Mouse (Mus musculus): ENCODE measurements around the gene Mcm10. TPM values are rescaled to one million over a fixed set of nuclear protein-coding genes. Genes with fewer than 3 reads are reported as not detected.

The Mcm10 gene
- polyA plus RNA-seq, 1 experiment = 4.1 TPM

DNA sequence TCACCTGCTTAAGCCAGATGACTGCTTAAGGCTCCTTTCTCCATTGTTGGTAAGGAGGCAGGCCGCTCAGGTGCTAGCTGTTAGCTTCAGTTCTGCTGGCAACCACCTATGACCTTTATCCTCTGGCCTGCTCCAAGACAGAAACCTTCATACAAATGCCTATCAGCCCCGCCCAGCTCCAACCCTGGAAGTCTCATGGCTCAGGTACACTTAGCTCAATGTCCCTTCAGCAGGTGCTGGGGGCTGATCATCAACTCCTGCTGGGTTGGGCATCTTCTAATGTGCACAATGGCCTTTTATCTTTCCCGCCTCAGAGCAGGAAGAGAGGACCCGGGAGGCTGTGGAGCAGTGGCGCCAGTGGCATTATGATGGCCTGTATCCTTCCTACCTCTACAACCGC is 27.6 kb downstream of the Mcm10 start:
- H3K27me3 ChIP-seq (ENCODE audit: control insufficient read depth, insufficient read depth, low read length) = no peaks in the 10 kb centered on the region
- H3K27ac ChIP-seq (ENCODE audit: control insufficient read depth, insufficient read depth, low read depth, low read length) = no peak overlapping the region
- no peaks in the 10 kb centered on the region for H3K4me1 ChIP-seq (ENCODE audit: control insufficient read depth, insufficient read depth, low read length)
- H3K36me3 ChIP-seq (ENCODE audit: control insufficient read depth, insufficient read depth, low read length) = no peaks in the 10 kb centered on the region
- no peak overlapping the region for H3K4me3 ChIP-seq (ENCODE audit: control insufficient read depth, low read depth, low read length)
- TF ChIP-seq POLR2A (IDR thresholded peaks at IDR 0.05; ENCODE audit: control insufficient read depth, low read depth, low read length) (no peak), CTCF (IDR thresholded peaks at IDR 0.05; ENCODE audit: control insufficient read depth, insufficient read depth, insufficient replicate concordance, low read depth, low read length) (no peak)

DNA sequence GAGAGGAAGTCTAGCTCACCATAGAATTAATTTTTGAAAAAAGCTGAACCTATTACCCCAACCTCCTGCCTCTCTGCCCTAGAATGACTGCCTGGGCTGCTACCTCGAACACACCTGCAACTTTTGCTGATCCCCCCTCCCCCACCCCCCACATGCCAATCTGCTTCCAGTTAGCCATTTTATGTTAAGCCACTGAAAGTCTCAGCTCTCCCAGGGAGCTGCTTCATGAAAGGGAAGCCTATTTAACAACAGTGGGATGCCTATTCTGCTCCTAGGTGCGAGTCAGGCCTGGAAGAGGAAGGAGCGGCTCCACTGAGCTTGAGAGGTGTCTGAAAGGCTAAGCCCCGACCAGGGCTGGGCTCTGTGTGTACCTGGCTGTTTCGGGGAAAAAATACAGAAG is 28.6 kb downstream of the Mcm10 start:
- Histone ChIP-seq H3K4me3 (ENCODE audit: control insufficient read depth, low read depth, low read length) (no peak overlapping the region), H3K27ac (ENCODE audit: control insufficient read depth, insufficient read depth, low read depth, low read length) (no peak overlapping the region)
- no peak for TF ChIP-seq POLR2A (IDR thresholded peaks at IDR 0.05; ENCODE audit: control insufficient read depth, low read depth, low read length)
- no peak for TF ChIP-seq CTCF (IDR thresholded peaks at IDR 0.05; ENCODE audit: control insufficient read depth, insufficient read depth, insufficient replicate concordance, low read depth, low read length)

DNA sequence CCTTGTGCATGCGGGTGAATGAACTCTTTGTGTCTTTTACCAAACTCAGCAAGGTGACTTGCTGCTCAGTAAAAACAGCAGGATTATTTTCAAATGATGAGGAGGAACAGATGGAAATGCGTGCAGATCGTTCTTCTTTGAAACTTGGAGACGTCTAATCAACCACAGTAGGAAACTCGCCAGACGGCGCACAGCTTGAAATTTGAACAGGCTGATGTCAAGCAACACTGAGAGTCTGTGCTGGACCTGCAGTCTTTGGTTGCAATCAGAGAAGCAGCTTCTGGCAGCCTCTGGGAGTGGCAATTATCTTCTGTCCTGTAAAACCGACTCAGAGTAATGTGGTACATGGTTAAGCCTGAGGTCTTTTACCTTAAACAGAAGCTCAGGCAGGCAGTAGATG is 34.5 kb downstream of the Mcm10 start:
- Histone ChIP-seq H3K36me3 (ENCODE audit: control insufficient read depth, insufficient read depth, low read length) (no peaks in the 10 kb centered on the region), H3K27me3 (ENCODE audit: control insufficient read depth, insufficient read depth, low read length) (no peaks in the 10 kb centered on the region), H3K4me3 (ENCODE audit: control insufficient read depth, low read depth, low read length) (no peak overlapping the region), H3K27ac (ENCODE audit: control insufficient read depth, insufficient read depth, low read depth, low read length) (peak overlapping the region; percentile 58; the same call in 1 of the 2 replicates), H3K4me1 (ENCODE audit: control insufficient read depth, insufficient read depth, low read length) (no peaks in the 10 kb centered on the region; the same call in 1 of the 2 replicates)
- TF ChIP-seq CTCF (IDR thresholded peaks at IDR 0.05; ENCODE audit: control insufficient read depth, insufficient read depth, insufficient replicate concordance, low read depth, low read length) (no peak), POLR2A (IDR thresholded peaks at IDR 0.05; ENCODE audit: control insufficient read depth, low read depth, low read length) (no peak)

More for the DNA sequence above, 28.6 kb downstream of the Mcm10 start:
- Histone ChIP-seq H3K36me3 (ENCODE audit: control insufficient read depth, insufficient read depth, low read length) (no peaks in the 10 kb centered on the region), H3K27me3 (ENCODE audit: control insufficient read depth, insufficient read depth, low read length) (no peaks in the 10 kb centered on the region), H3K4me1 (ENCODE audit: control insufficient read depth, insufficient read depth, low read length) (no peaks in the 10 kb centered on the region)

DNA sequence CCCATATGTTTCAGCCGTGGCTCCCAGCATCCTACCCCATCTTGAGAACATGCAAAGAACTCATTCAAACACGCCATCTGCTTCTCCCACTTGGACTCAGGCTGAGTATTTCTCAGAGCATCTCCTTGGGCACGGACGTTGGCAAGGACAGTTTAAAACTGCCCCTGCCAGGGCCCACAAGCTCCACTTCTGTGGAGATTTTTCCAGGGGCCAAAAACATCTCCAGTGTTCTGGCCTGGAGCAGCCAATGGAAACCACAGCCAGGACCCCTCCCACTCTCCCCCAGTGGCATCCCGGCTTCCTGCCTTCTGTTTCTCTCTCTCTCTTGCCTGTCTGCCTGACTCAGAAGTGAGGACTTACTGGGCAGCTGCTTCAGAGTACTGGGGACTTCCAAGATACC is 36.8 kb downstream of the Mcm10 start, which contains the start of gene Ucma:
Gene Ucma (plus strand): TSS at position 316 of the 400 bp plus-strand sequence.
- Histone ChIP-seq H3K4me3 (ENCODE audit: control insufficient read depth, low read depth, low read length) (no peak within 1 kb of the TSS), H3K4me1 (ENCODE audit: control insufficient read depth, insufficient read depth, low read length) (no peaks in the 10 kb centered on the region; the same call in 1 of the 2 replicates), H3K27me3 (ENCODE audit: control insufficient read depth, insufficient read depth, low read length) (no peaks in the 10 kb centered on the region), H3K36me3 (ENCODE audit: control insufficient read depth, insufficient read depth, low read length) (no peaks in the 10 kb centered on the region), H3K27ac (ENCODE audit: control insufficient read depth, insufficient read depth, low read depth, low read length) (no peak within 1 kb of the TSS)
- TF ChIP-seq POLR2A (IDR thresholded peaks at IDR 0.05; ENCODE audit: control insufficient read depth, low read depth, low read length) = no peak
- no peak for TF ChIP-seq CTCF (IDR thresholded peaks at IDR 0.05; ENCODE audit: control insufficient read depth, insufficient read depth, insufficient replicate concordance, low read depth, low read length)

DNA sequence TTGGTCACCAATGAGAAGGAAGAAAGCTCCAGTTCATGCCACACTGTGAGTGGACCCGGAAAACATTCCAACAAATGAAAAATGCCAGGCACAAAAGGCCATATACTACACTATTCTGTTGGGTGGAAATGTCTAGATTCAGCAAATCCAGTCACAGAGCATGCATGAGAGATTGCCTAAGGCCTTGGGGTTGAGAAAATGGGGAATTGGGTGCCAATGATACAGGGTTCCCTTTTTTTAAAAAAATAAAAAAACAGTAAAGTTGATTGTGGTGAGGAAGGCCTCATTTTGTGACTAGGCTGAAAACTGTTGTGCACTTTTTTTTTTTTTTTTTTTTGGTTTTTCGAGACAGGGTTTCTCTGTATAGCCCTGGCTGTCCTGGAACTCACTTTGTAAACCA is 43.5 kb downstream of the Mcm10 start:
- H3K4me1 ChIP-seq (ENCODE audit: control insufficient read depth, insufficient read depth, low read length) = no peaks in the 10 kb centered on the region
- no peak overlapping the region for H3K27ac ChIP-seq (ENCODE audit: control insufficient read depth, insufficient read depth, low read depth, low read length)
- no peak overlapping the region for H3K4me3 ChIP-seq (ENCODE audit: control insufficient read depth, low read depth, low read length)
- no peaks in the 10 kb centered on the region for H3K36me3 ChIP-seq (ENCODE audit: control insufficient read depth, insufficient read depth, low read length)
- H3K27me3 ChIP-seq (ENCODE audit: control insufficient read depth, insufficient read depth, low read length) = no peaks in the 10 kb centered on the region
- TF ChIP-seq POLR2A (IDR thresholded peaks at IDR 0.05; ENCODE audit: control insufficient read depth, low read depth, low read length) (no peak), CTCF (IDR thresholded peaks at IDR 0.05; ENCODE audit: control insufficient read depth, insufficient read depth, insufficient replicate concordance, low read depth, low read length) (no peak)

DNA sequence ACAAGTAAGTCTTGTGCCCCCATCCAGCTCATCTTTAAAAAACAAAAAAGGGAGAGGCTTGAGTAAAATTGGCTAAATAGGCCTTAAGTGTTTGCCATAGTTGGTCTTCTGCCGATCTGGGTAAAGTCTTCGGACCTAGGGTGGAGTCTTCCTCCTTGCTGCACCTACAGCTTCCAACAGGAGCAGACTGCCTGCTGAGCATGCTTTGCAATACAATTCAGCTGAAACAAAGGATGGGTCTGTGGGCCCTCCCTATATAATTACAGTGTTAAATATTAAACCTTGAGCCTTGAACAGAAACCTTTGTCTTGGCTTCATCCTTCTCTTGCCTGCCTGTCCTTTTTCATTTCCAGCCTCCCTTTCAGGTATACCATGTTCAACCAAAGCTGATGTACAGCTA is 44.8 kb downstream of the Mcm10 start:
- Histone ChIP-seq H3K4me3 (ENCODE audit: control insufficient read depth, low read depth, low read length) (no peak overlapping the region), H3K27ac (ENCODE audit: control insufficient read depth, insufficient read depth, low read depth, low read length) (no peak overlapping the region), H3K4me1 (ENCODE audit: control insufficient read depth, insufficient read depth, low read length) (no peaks in the 10 kb centered on the region), H3K36me3 (ENCODE audit: control insufficient read depth, insufficient read depth, low read length) (no peaks in the 10 kb centered on the region), H3K27me3 (ENCODE audit: control insufficient read depth, insufficient read depth, low read length) (no peaks in the 10 kb centered on the region)
- no peak for TF ChIP-seq CTCF (IDR thresholded peaks at IDR 0.05; ENCODE audit: control insufficient read depth, insufficient read depth, insufficient replicate concordance, low read depth, low read length)
- no peak for TF ChIP-seq POLR2A (IDR thresholded peaks at IDR 0.05; ENCODE audit: control insufficient read depth, low read depth, low read length)

DNA sequence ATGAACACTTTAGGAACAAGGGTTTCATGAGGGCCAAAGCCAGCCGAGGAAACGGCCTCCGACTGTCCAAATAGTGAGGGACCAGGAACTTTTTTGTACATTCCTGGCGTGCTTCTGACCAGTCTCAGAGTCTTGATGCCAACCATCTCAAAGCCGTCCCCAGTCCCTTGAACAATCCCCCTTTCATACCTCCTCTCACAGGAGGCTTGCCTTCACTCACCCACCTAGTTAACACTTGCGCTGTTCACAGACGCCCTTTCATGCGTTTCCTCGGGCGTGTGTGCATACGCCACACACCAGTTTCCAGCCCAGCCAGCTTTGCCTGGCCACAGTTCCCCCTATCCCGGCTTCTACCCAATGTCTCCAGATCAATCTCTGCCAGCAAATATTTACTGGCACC is 54.6 kb downstream of the Mcm10 start:
- Histone ChIP-seq H3K4me3 (ENCODE audit: control insufficient read depth, low read depth, low read length) (no peak overlapping the region), H3K4me1 (ENCODE audit: control insufficient read depth, insufficient read depth, low read length) (no peaks in the 10 kb centered on the region), H3K36me3 (ENCODE audit: control insufficient read depth, insufficient read depth, low read length) (no peaks in the 10 kb centered on the region), H3K27me3 (ENCODE audit: control insufficient read depth, insufficient read depth, low read length) (no peaks in the 10 kb centered on the region), H3K27ac (ENCODE audit: control insufficient read depth, insufficient read depth, low read depth, low read length) (no peak overlapping the region)
- TF ChIP-seq CTCF (IDR thresholded peaks at IDR 0.05; ENCODE audit: control insufficient read depth, insufficient read depth, insufficient replicate concordance, low read depth, low read length) (no peak), POLR2A (IDR thresholded peaks at IDR 0.05; ENCODE audit: control insufficient read depth, low read depth, low read length) (no peak)

Data from testis, adult 2 months (tissue).